In genomic region chr12:109400041-109400440, GRCm38 (mm10) we compare ENCODE assay signal across 12 mouse cellular contexts. TPM values are rescaled to one million over a fixed set of nuclear protein-coding genes. Genes with fewer than 3 reads are reported as not detected.
DNase-seq lines count a peak whose midpoint lies in the region; ATAC-seq lines count a peak whose summit lies in the region.
"Had no signal": no experiment of that assay in that cellular context is flagged by ENCODE, and none has a peak within 500 bp of the region (broad histone marks: within the 10 kb centered on the region; RNA-seq: fewer than 3 reads in every experiment).

No protein-coding gene starts in this region.

- H3K36me3 ChIP-seq in kidney, embryonic 14.5 days (ENCODE audit: control insufficient read depth, insufficient read depth, low read length) = no peaks in the 10 kb centered on the region
- H3K36me3 ChIP-seq in embryonic facial prominence, embryonic 13.5 days = no peaks in the 10 kb centered on the region
- no peaks in the 10 kb centered on the region for H3K36me3 ChIP-seq in limb, embryonic 15.5 days
- H3K36me3 ChIP-seq: G1E; liver, embryonic 15.5 days had no signal

- H3K9me3 ChIP-seq in kidney, embryonic 14.5 days (ENCODE audit: control insufficient read depth, low read length) = no peaks in the 10 kb centered on the region
- H3K9me3 ChIP-seq in embryonic facial prominence, embryonic 13.5 days = no peaks in the 10 kb centered on the region
- no peaks in the 10 kb centered on the region for H3K9me3 ChIP-seq in limb, embryonic 15.5 days
- H3K9me3 ChIP-seq: liver, embryonic 15.5 days had no signal

- H3K4me1 ChIP-seq in kidney, embryonic 14.5 days (ENCODE audit: control insufficient read depth, insufficient read depth, low read length) = peaks cover 40% of the 10 kb centered on the region
- peaks cover 63% of the 10 kb centered on the region for H3K4me1 ChIP-seq in embryonic facial prominence, embryonic 13.5 days
- H3K4me1 ChIP-seq in limb, embryonic 15.5 days = peaks cover 69% of the 10 kb centered on the region

- no peak for ATAC-seq in kidney, embryonic 14.5 days (ENCODE audit: low FRiP score, low TSS enrichment)
- ATAC-seq in embryonic facial prominence, embryonic 13.5 days (ENCODE audit: insufficient number of reproducible peaks, insufficient read depth, low FRiP score, low TSS enrichment, low read depth) = no peak
- ATAC-seq in limb, embryonic 15.5 days (ENCODE audit: insufficient number of reproducible peaks, low FRiP score, low TSS enrichment, low read depth) = no peak

- peak overlapping the region; percentile 25; the same call in 1 of the 2 replicates for H3K27ac ChIP-seq in kidney, embryonic 14.5 days (ENCODE audit: low read depth, low read length)
- H3K27ac ChIP-seq in embryonic facial prominence, embryonic 13.5 days = peak overlapping the region; percentile 13; the same call in 1 of the 2 replicates
- H3K27ac ChIP-seq in limb, embryonic 15.5 days = peak overlapping the region; percentile 76

- WGBS in kidney, embryonic 14.5 days = 87% methylated on average over 7 of the region's 7 CpGs
- WGBS in embryonic facial prominence, embryonic 13.5 days = 72% methylated on average over 7 of the region's 7 CpGs
- 67% methylated on average over 7 of the region's 7 CpGs for WGBS in limb, embryonic 15.5 days

- H3K4me3 ChIP-seq in kidney, embryonic 14.5 days (ENCODE audit: low read length) = no peak overlapping the region
- H3K4me3 ChIP-seq in embryonic facial prominence, embryonic 13.5 days = no peak overlapping the region
- no peak overlapping the region for H3K4me3 ChIP-seq in limb, embryonic 15.5 days
- H3K4me3 ChIP-seq: liver, embryonic 15.5 days had no signal

- no peak overlapping the region; the same call in 1 of the 2 replicates for H3K4me2 ChIP-seq in kidney, embryonic 14.5 days (replicated peaks; ENCODE audit: low read depth, low read length)
- H3K4me2 ChIP-seq in embryonic facial prominence, embryonic 13.5 days = peak overlapping the region; percentile 41
- no peak overlapping the region for H3K4me2 ChIP-seq in limb, embryonic 15.5 days
- H3K4me2 ChIP-seq: liver, embryonic 15.5 days had no signal

- peak; percentile 78 for DNase-seq in heart, adult 11 months
- DNase-seq in heart, postnatal 14 days = no peak
- DNase-seq in kidney, adult 9 months = no peak
- no peak for DNase-seq in left cerebral cortex, adult 11 months (ENCODE audit: low spot score)
- no peak for DNase-seq in spleen, adult 18-20 months
- DNase-seq: B cell, adult 2 months had no signal

- H3K27me3 ChIP-seq in kidney, embryonic 14.5 days (ENCODE audit: control insufficient read depth, insufficient read depth, low read length) = no peaks in the 10 kb centered on the region
- peaks cover 6% of the 10 kb centered on the region for H3K27me3 ChIP-seq in embryonic facial prominence, embryonic 13.5 days
- no peaks in the 10 kb centered on the region for H3K27me3 ChIP-seq in limb, embryonic 15.5 days
- H3K27me3 ChIP-seq: liver, embryonic 15.5 days had no signal

- H3K9ac ChIP-seq in kidney, embryonic 14.5 days (ENCODE audit: low read depth, low read length) = no peak overlapping the region
- no peak overlapping the region for H3K9ac ChIP-seq in embryonic facial prominence, embryonic 13.5 days
- H3K9ac ChIP-seq in limb, embryonic 15.5 days = no peak overlapping the region
- H3K9ac ChIP-seq: liver, embryonic 15.5 days had no signal

- intact Hi-C loops in heart, postnatal 14 days (cut with DNase I) = no loop called here

RNA-seq across cellular contexts. Expression of gene Dlk1, which starts 52.6 kb away (rescaled TPM):
- 1 to 10 TPM; 2.7 to 3.1 TPM for total RNA-seq in heart, postnatal 14 days (2021)
- polyA plus RNA-seq in kidney, embryonic 14.5 days (2014; fragmentation: Nextera tagmentation; extraction: Ambion mirVana) = 51.1 and 52.4 TPM in 2 replicates
- polyA plus RNA-seq in embryonic facial prominence, embryonic 13.5 days (2015; fragmentation: Nextera tagmentation; extraction: Ambion mirVana) = 176 and 272 TPM in 2 replicates
- 599 and 855 TPM in 2 replicates for polyA plus RNA-seq in limb, embryonic 15.5 days (2015; fragmentation: Nextera tagmentation; extraction: Ambion mirVana)
- total RNA-seq: megakaryocyte-erythroid progenitor cell, adult 5-6 weeks had no signal
- polyA plus RNA-seq: G1E had no signal

Comparison
In these comparisons a context has a peak if more than half of its experiments do, and no peak if none do; other contexts are left out.
1. H3K27ac ChIP-seq: peak in every context shown above with its lines; median percentile 76 in limb, embryonic 15.5 days; 25 in kidney, embryonic 14.5 days; 13 in embryonic facial prominence, embryonic 13.5 days.